Mouse (Mus musculus) C2C12 (cell line): ENCODE measurements around the gene Ddx42.

ENCODE experiments used
- CTCF ChIP-seq: IDR thresholded peaks from one replicate; pipeline ENCODE4 v1.5.1; 2011; ENCODE audit not compliant: control insufficient read depth, insufficient read depth, insufficient read length
- FOSL1 ChIP-seq: IDR thresholded peaks from one replicate; pipeline ENCODE4 v1.8.0; 2011; ENCODE audit warnings: mild to moderate bottlenecking, low read length; ENCODE audit not compliant: poor library complexity, insufficient read depth, severe bottlenecking
- MAX ChIP-seq: IDR thresholded peaks from one replicate; pipeline ENCODE4 v1.6.1; 2011; ENCODE audit warnings: mild to moderate bottlenecking, control low read depth
- MYOD1 ChIP-seq: IDR thresholded peaks from one replicate; pipeline ENCODE4 v1.6.1; 2011; ENCODE audit warnings: low read depth; ENCODE audit not compliant: control insufficient read depth, insufficient read length
- USF1 ChIP-seq: IDR thresholded peaks from one replicate; pipeline ENCODE4 v1.6.1; 2011; ENCODE audit warnings: low read depth, mild to moderate bottlenecking, control low read depth, moderate library complexity

GRCm38 (mm10) chr11:106291861-106292260 lies 75.1 kb downstream of the Ddx42 start:
- TF ChIP-seq CTCF (no peak), USF1 (no peak), MYOD1 (no peak), MAX (no peak), FOSL1 (no peak)
